Mouse (Mus musculus): ENCODE data around the gene Gpr26.

Gpr26 gene

DNA sequence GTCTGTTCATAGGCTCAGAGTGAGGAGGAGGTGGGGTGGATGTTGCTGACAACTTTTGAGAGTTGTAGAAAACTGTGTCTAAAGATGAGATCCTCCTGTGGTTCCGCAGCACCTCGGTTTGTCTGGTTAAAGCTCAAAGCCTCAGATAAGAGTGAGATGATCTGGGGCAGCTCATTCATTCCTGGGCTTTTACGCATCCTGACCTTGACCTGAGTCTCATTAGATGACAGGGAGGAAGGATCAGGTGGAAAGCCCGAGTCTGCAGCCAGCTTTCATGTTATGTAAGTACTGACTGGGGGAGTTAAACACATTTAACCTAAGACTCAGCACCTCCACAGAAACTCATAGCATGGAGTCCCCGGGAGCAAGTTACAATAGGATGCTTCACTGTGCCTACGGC, 60.4 kb downstream of the Gpr26 start:
- no peak for DNase-seq (ENCODE audit: low read depth)

DNA sequence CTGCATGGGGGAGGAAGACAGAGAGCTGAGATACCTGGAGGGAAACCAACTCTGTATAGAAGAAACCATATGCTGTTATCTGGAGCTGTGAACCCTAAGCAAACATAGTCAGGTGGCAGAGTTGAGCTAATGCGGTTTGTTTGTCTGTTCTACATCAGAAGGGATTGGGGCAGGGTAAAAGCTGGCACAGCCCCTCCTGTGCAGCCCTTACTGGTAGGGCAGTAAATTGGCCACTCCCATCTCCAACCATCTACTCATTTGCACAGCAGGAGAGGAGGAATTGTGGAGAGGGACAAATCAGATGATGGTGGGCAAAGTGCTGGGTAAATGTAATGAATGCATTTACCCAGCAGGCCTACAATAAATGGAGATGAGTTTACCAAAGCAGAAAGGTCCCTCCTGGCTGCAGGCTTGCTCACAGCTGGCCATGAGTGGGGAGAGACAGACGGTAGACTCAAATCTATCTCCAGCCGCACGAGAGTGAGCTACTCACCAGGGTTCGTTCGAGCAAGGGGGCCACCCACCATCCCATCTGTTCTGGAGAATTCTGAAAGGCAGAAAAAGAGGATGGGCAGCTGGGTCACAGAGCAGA, 65.8 kb downstream of the Gpr26 start:
- no peak for DNase-seq (ENCODE audit: low read depth)

All from c-Kit-positive CD71-positive TER-119-negative erythroid progenitor cells, embryonic 14.5 days (primary cell).